Mouse (Mus musculus): ENCODE data around the gene Olfr141.

DNA sequence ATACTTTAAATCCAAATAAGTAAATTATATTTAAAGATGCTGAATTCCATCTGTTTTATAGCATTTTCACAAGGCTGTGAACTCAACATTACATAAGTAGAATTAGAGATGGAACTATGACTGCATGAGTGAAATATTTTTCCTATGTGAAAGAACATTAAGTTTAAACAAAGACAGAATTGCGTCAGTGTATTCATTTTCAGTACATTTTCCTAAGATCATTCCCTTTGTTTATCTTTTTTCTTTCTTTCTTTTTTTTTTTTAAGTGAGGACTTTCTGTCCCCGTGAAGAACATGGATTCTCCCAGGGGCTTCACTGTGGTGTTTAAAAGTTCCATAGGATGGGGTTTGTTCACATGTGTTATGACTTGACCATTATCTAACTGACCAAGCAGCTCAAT, 27.6 kb downstream of the Olfr141 start, which contains the start of gene Olfr1093:
- TF ChIP-seq GATA1 (IDR thresholded peaks at IDR 0.05; ENCODE audit: borderline replicate concordance, low read length) (no peak), FLI1 (IDR thresholded peaks at IDR 0.05; ENCODE audit: low read length) (no peak)
